Mouse (Mus musculus) CH12.LX (cell line): ENCODE measurements around the gene Nipbl.

Experiments used
- BHLHE40 ChIP-seq: IDR thresholded peaks from 2 replicates; pipeline ENCODE4 v1.6.1; 2011; ENCODE audit warnings: mild to moderate bottlenecking, low read depth, low read length, improper control_type of control experiment
- CTCF ChIP-seq, 2 experiments: IDR thresholded peaks in 1 of 2; conservative IDR thresholded peaks in 1 of 2; 2 replicates each; pipeline ENCODE4 v1.5.1; 2011 to 2012; ENCODE audit warnings: low read depth in 2 of 2, low read length in 2 of 2, improper control_type of control experiment in 1 of 2, inconsistent platforms in 1 of 2, mild to moderate bottlenecking in 1 of 2, moderate library complexity in 1 of 2
- E2F4 ChIP-seq: IDR thresholded peaks from 2 replicates; pipeline ENCODE4 v1.6.1; 2011; ENCODE audit warnings: low read depth, low read length, improper control_type of control experiment; ENCODE audit not compliant: insufficient replicate concordance
- ETS1 ChIP-seq: conservative IDR thresholded peaks from 2 replicates; pipeline ENCODE4 v1.6.1; 2012; ENCODE audit warnings: low read depth, mild to moderate bottlenecking, inconsistent platforms, low read length, improper control_type of control experiment, moderate library complexity
- MAFK ChIP-seq: IDR thresholded peaks from 2 replicates; pipeline ENCODE4 v1.6.1; 2011; ENCODE audit warnings: low read length, improper control_type of control experiment; ENCODE audit not compliant: insufficient replicate concordance
- MAZ ChIP-seq: IDR thresholded peaks from 2 replicates; pipeline ENCODE4 v1.6.1; 2012; ENCODE audit warnings: low read depth, mild to moderate bottlenecking, inconsistent platforms, low read length, improper control_type of control experiment, moderate library complexity
- NRF1 ChIP-seq: IDR thresholded peaks from 2 replicates; pipeline ENCODE4 v1.6.1; 2014; ENCODE audit warnings: low read depth, mild to moderate bottlenecking, inconsistent platforms, low read length, improper control_type of control experiment, moderate library complexity
- POLR2A ChIP-seq: IDR thresholded peaks from 2 replicates; pipeline ENCODE4 v1.6.1; 2011; ENCODE audit warnings: low read depth, mild to moderate bottlenecking, improper control_type of control experiment, low read length
- RCOR1 ChIP-seq: conservative IDR thresholded peaks from 2 replicates; pipeline ENCODE4 v1.6.1; 2012; ENCODE audit warnings: low read depth, mild to moderate bottlenecking, inconsistent platforms, low read length, improper control_type of control experiment
- TCF12 ChIP-seq: IDR thresholded peaks from 2 replicates; pipeline ENCODE4 v1.6.1; 2014; ENCODE audit warnings: low read depth, mild to moderate bottlenecking, inconsistent platforms, low read length, improper control_type of control experiment
- UBTF ChIP-seq: IDR thresholded peaks from 2 replicates; pipeline ENCODE4 v1.6.1; 2012; ENCODE audit warnings: low read depth, mild to moderate bottlenecking, inconsistent platforms, low read length, improper control_type of control experiment, moderate library complexity
- USF1 ChIP-seq: IDR thresholded peaks from 2 replicates; pipeline ENCODE4 v1.6.1; 2014; ENCODE audit warnings: low read depth, mild to moderate bottlenecking, inconsistent platforms, low read length, improper control_type of control experiment
- USF2 ChIP-seq: conservative IDR thresholded peaks from 2 replicates; pipeline ENCODE4 v1.6.1; 2011; ENCODE audit warnings: low read depth, low read length, improper control_type of control experiment
- ZKSCAN1 ChIP-seq: IDR thresholded peaks from 2 replicates; pipeline ENCODE4 v1.6.1; 2012; ENCODE audit warnings: low read depth, inconsistent platforms, low read length, improper control_type of control experiment, borderline replicate concordance

- no peak for TF ChIP-seq E2F4
- TF ChIP-seq ZKSCAN1, result no peak
- TF ChIP-seq TCF12, result no peak
- no peak for TF ChIP-seq ETS1
- no peak for TF ChIP-seq CTCF (conservative IDR thresholded peaks at IDR 0.05 in 1 of 2, IDR thresholded peaks at IDR 0.05 in 1 of 2; ENCODE audit: low read depth in 2 of 2, low read length in 2 of 2)
- no peak for TF ChIP-seq POLR2A
- TF ChIP-seq MAFK, result no peak
- TF ChIP-seq USF1, result no peak
- TF ChIP-seq USF2, result no peak
- TF ChIP-seq UBTF, result no peak
- TF ChIP-seq MAZ, result no peak
- no peak for TF ChIP-seq BHLHE40
- TF ChIP-seq RCOR1, result no peak
- no peak for TF ChIP-seq NRF1
Measured at GRCm38 (mm10) chr15:8324061-8324460, 120.2 kb downstream of the Nipbl start.
